Mouse (Mus musculus): ENCODE measurements at regions not wholly inside any gene's neighbourhood (a gene's known extent, or its start where the extent isn't known, plus 50 kb on each side); places are given as distances from the start of the nearest gene placed in this dataset.

GRCm38 (mm10) chr15:6080714-6081635 lies 218.6 kb upstream of the Dab2 start:
- Histone ChIP-seq H3K27ac (no peak overlapping the region), H3K4me1 (replicated peaks) (no peaks in the 10 kb centered on the region), H3K27me3 (no peaks in the 10 kb centered on the region), H3K9me3 (replicated peaks) (no peaks in the 10 kb centered on the region), H3K4me3 (replicated peaks) (no peak overlapping the region), H3K4me2 (no peak overlapping the region), H3K9ac (no peak overlapping the region), H3K36me3 (no peaks in the 10 kb centered on the region)
- DNase-seq (no peak), ATAC-seq (ENCODE audit: low read depth) (peak; percentile 41; the same call in 1 of the 2 replicates)
- 45% methylated on average over 8 of the region's 8 CpGs for WGBS (ENCODE audit: insufficient replicate concordance)

GRCm38 (mm10) chr15:6087208-6087607 lies 212.4 kb upstream of the Dab2 start:
- H3K4me1 ChIP-seq (replicated peaks): no peaks in the 10 kb centered on the region
- H3K27me3 ChIP-seq: no peaks in the 10 kb centered on the region
- H3K9ac ChIP-seq: no peak overlapping the region
- H3K9me3 ChIP-seq (replicated peaks): no peaks in the 10 kb centered on the region
- 51% methylated on average over 3 of the region's 3 CpGs for WGBS (ENCODE audit: insufficient replicate concordance)
- no peaks in the 10 kb centered on the region for H3K36me3 ChIP-seq
- no peak for DNase-seq
- ATAC-seq (ENCODE audit: low read depth): no peak
- H3K27ac ChIP-seq: no peak overlapping the region
- H3K4me3 ChIP-seq (replicated peaks): no peak overlapping the region
- H3K4me2 ChIP-seq: no peak overlapping the region

- Histone ChIP-seq H3K9me3 (replicated peaks) (no peaks in the 10 kb centered on the region), H3K27ac (no peak overlapping the region), H3K4me1 (replicated peaks) (no peaks in the 10 kb centered on the region), H3K4me2 (no peak overlapping the region), H3K27me3 (no peaks in the 10 kb centered on the region), H3K36me3 (no peaks in the 10 kb centered on the region), H3K4me3 (replicated peaks) (no peak overlapping the region), H3K9ac (no peak overlapping the region)
- DNase-seq (no peak), ATAC-seq (ENCODE audit: low read depth) (no peak)
- 62% methylated on average over 4 of the region's 4 CpGs for WGBS (ENCODE audit: insufficient replicate concordance)
Observed at GRCm38 (mm10) chr15:6088498-6088897, 211.1 kb upstream of the Dab2 start.

DNA sequence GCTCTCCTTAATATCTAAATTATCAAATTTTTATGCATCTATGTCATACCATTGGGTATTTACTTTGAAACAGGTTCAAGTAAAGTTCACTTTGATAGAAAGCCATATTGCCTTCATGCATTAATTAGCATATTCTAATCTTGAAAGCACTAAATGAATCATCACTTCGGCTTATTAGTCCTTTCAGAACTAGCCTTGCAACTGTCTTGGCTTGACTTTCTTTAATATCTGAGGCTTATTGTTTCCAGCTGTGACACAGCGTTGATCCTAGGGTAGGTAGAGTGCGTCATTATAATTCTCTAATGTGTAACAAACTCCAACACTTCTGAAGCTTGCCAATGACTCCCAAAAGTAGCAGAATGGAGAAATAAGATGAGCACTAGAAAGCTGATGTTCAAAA lies 169.9 kb upstream of the Dab2 start:
- WGBS (ENCODE audit: insufficient replicate concordance): 59% methylated on average over 3 of the region's 3 CpGs
- ATAC-seq (ENCODE audit: low read depth) (no peak), DNase-seq (no peak)
- Histone ChIP-seq H3K27ac (no peak overlapping the region), H3K4me2 (no peak overlapping the region), H3K4me1 (replicated peaks) (no peaks in the 10 kb centered on the region), H3K9me3 (replicated peaks) (no peaks in the 10 kb centered on the region), H3K27me3 (no peaks in the 10 kb centered on the region), H3K4me3 (replicated peaks) (no peak overlapping the region), H3K9ac (no peak overlapping the region), H3K36me3 (no peaks in the 10 kb centered on the region)

GRCm38 (mm10) chr15:6132216-6132615 lies 167.4 kb upstream of the Dab2 start:
- Histone ChIP-seq H3K4me3 (replicated peaks) (no peak overlapping the region), H3K4me2 (no peak overlapping the region), H3K9me3 (replicated peaks) (no peaks in the 10 kb centered on the region; the same call in 1 of the 2 replicates), H3K36me3 (no peaks in the 10 kb centered on the region), H3K27me3 (no peaks in the 10 kb centered on the region), H3K9ac (no peak overlapping the region), H3K4me1 (replicated peaks) (no peaks in the 10 kb centered on the region), H3K27ac (no peak overlapping the region)
- ATAC-seq (ENCODE audit: low read depth): no peak
- DNase-seq: no peak

DNA sequence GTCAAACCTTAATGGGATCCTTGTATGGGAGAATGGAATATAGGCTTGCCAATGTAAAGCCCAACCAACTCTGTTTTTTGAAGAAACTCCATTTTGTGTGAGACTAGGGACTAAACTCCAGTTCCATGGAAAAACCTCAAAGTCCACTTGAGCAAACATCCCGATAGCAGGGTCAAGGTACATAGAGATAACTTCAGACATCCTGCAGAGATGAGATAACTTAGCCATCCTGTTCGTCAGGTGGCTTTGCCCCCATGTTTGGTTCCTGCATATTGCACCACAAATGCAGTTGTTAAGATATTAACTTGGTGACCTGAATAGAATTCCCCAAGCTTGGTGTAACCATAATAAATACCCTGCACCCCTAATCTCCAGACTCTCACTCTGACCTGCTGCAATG lies 154.5 kb upstream of the Dab2 start:
- H3K27me3 ChIP-seq: no peaks in the 10 kb centered on the region
- no peak overlapping the region for H3K4me2 ChIP-seq
- no peaks in the 10 kb centered on the region for H3K9me3 ChIP-seq (replicated peaks)
- H3K9ac ChIP-seq: no peak overlapping the region
- ATAC-seq (ENCODE audit: low read depth) (no peak), DNase-seq (no peak)
- H3K4me3 ChIP-seq (replicated peaks): no peak overlapping the region
- WGBS (ENCODE audit: insufficient replicate concordance): 51% methylated on average over 2 of the region's 2 CpGs
- no peaks in the 10 kb centered on the region for H3K4me1 ChIP-seq (replicated peaks)
- no peak overlapping the region for H3K27ac ChIP-seq
- no peaks in the 10 kb centered on the region for H3K36me3 ChIP-seq

GRCm38 (mm10) chr15:6154706-6155105 lies 144.9 kb upstream of the Dab2 start:
- Histone ChIP-seq H3K4me3 (replicated peaks) (no peak overlapping the region), H3K27ac (no peak overlapping the region), H3K9ac (no peak overlapping the region), H3K4me1 (replicated peaks) (no peaks in the 10 kb centered on the region), H3K9me3 (replicated peaks) (no peaks in the 10 kb centered on the region), H3K36me3 (no peaks in the 10 kb centered on the region), H3K4me2 (no peak overlapping the region), H3K27me3 (no peaks in the 10 kb centered on the region)
- DNase-seq (no peak), ATAC-seq (ENCODE audit: low read depth) (no peak)
- WGBS (ENCODE audit: insufficient replicate concordance): 66% methylated on average over 9 of the region's 9 CpGs

- H3K9ac ChIP-seq: no peak overlapping the region
- H3K4me2 ChIP-seq: no peak overlapping the region
- no peaks in the 10 kb centered on the region for H3K9me3 ChIP-seq (replicated peaks)
- H3K4me1 ChIP-seq (replicated peaks): no peaks in the 10 kb centered on the region
- no peaks in the 10 kb centered on the region for H3K27me3 ChIP-seq
- DNase-seq: no peak
- no peak overlapping the region for H3K27ac ChIP-seq
- no peaks in the 10 kb centered on the region for H3K36me3 ChIP-seq
- WGBS (ENCODE audit: insufficient replicate concordance): 61% methylated on average over 1 of the region's 1 CpGs
- ATAC-seq (ENCODE audit: low read depth): no peak
- H3K4me3 ChIP-seq (replicated peaks): no peak overlapping the region
Observed at GRCm38 (mm10) chr15:6180261-6180660, 119.3 kb upstream of the Dab2 start.

GRCm38 (mm10) chr15:6183627-6184026 lies 116.0 kb upstream of the Dab2 start:
- DNase-seq: no peak
- no peak overlapping the region for H3K27ac ChIP-seq
- no peak overlapping the region for H3K4me2 ChIP-seq
- no peaks in the 10 kb centered on the region for H3K36me3 ChIP-seq
- H3K4me3 ChIP-seq (replicated peaks): no peak overlapping the region
- H3K9me3 ChIP-seq (replicated peaks): no peaks in the 10 kb centered on the region
- H3K4me1 ChIP-seq (replicated peaks): no peaks in the 10 kb centered on the region
- H3K27me3 ChIP-seq: no peaks in the 10 kb centered on the region
- ATAC-seq (ENCODE audit: low read depth): no peak
- no peak overlapping the region for H3K9ac ChIP-seq
- 70% methylated on average over 3 of the region's 3 CpGs for WGBS (ENCODE audit: insufficient replicate concordance)

- no peak overlapping the region for H3K4me3 ChIP-seq (replicated peaks)
- no peak for DNase-seq
- no peaks in the 10 kb centered on the region for H3K4me1 ChIP-seq (replicated peaks)
- no peaks in the 10 kb centered on the region for H3K9me3 ChIP-seq (replicated peaks)
- ATAC-seq (ENCODE audit: low read depth): no peak
- no peak overlapping the region for H3K4me2 ChIP-seq
- no peaks in the 10 kb centered on the region for H3K36me3 ChIP-seq
- H3K27me3 ChIP-seq: no peaks in the 10 kb centered on the region
- no peak overlapping the region for H3K27ac ChIP-seq
- H3K9ac ChIP-seq: no peak overlapping the region
Observed at GRCm38 (mm10) chr15:6191845-6192244, 107.7 kb upstream of the Dab2 start.

DNA sequence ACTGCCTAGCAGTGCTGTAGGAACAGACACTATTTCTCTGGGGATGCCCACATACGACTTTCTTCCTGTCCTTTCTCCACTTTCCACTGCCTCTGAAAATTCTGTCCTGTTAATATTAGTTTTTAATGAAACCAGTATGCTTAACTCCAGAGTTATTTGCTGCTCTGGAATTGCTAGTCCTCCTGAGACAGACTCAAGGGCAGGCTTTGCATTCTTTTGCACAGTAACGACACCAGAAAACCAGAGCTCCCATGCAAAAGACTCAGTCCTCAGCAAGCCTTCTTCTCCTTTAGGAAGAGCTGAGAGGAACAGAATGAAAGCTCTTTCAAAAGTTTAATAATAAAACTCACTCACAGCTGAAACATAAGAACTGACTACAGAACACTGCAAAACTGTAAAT lies 92.3 kb upstream of the Dab2 start:
- Histone ChIP-seq H3K9me3 (replicated peaks) (no peaks in the 10 kb centered on the region), H3K27ac (no peak overlapping the region), H3K9ac (no peak overlapping the region), H3K27me3 (no peaks in the 10 kb centered on the region), H3K36me3 (no peaks in the 10 kb centered on the region), H3K4me2 (no peak overlapping the region), H3K4me3 (replicated peaks) (no peak overlapping the region), H3K4me1 (replicated peaks) (no peaks in the 10 kb centered on the region)
- 50% methylated on average over 2 of the region's 2 CpGs for WGBS (ENCODE audit: insufficient replicate concordance)
- ATAC-seq (ENCODE audit: low read depth) (no peak), DNase-seq (no peak)

GRCm38 (mm10) chr15:6209301-6209700 lies 90.3 kb upstream of the Dab2 start:
- Histone ChIP-seq H3K9me3 (replicated peaks) (no peaks in the 10 kb centered on the region), H3K27ac (no peak overlapping the region), H3K9ac (no peak overlapping the region), H3K4me1 (replicated peaks) (no peaks in the 10 kb centered on the region), H3K27me3 (no peaks in the 10 kb centered on the region), H3K36me3 (no peaks in the 10 kb centered on the region), H3K4me2 (no peak overlapping the region), H3K4me3 (replicated peaks) (no peak overlapping the region)
- DNase-seq (no peak), ATAC-seq (ENCODE audit: low read depth) (no peak)
- 7% methylated on average over 2 of the region's 2 CpGs for WGBS (ENCODE audit: insufficient replicate concordance)
